Mouse (Mus musculus): ENCODE results near the gene Prdm4.

Gene Prdm4

GRCm38 (mm10) chr10:85916498-85917309 lies at the start of gene Prdm4:
Gene Prdm4 (minus strand): TSS chr10:85917142.
- peak; percentile 93 for DNase-seq

GRCm38 (mm10) chr10:85966476-85966875 lies 49.5 kb upstream of the Prdm4 start:
- DNase-seq = no peak

GRCm38 (mm10) chr10:85964316-85964715 lies 47.4 kb upstream of the Prdm4 start:
- DNase-seq = no peak

GRCm38 (mm10) chr10:85962897-85963296 lies 46.0 kb upstream of the Prdm4 start:
- no peak for DNase-seq

- DNase-seq = peak; percentile 98
Measured at GRCm38 (mm10) chr10:85957464-85957950, 40.6 kb upstream of the Prdm4 start, which contains the start of gene Rtcb. Gene Rtcb (minus strand): TSS chr10:85957823.

GRCm38 (mm10) chr10:85956871-85957419 lies 40.0 kb upstream of the Prdm4 start:
- no peak for DNase-seq

- no peak for DNase-seq
Measured at GRCm38 (mm10) chr10:85954429-85954828, 37.5 kb upstream of the Prdm4 start.

- no peak for DNase-seq
Measured at GRCm38 (mm10) chr10:85953401-85953800, 36.5 kb upstream of the Prdm4 start.

GRCm38 (mm10) chr10:85951765-85952443 lies 35.0 kb upstream of the Prdm4 start:
- DNase-seq = no peak

- DNase-seq = no peak
Measured at GRCm38 (mm10) chr10:85948483-85949196, 31.7 kb upstream of the Prdm4 start.

GRCm38 (mm10) chr10:85936280-85936965 lies 19.5 kb upstream of the Prdm4 start:
- DNase-seq = no peak

GRCm38 (mm10) chr10:85929962-85930361 lies 13.0 kb upstream of the Prdm4 start:
- no peak for DNase-seq

GRCm38 (mm10) chr10:85929208-85929591 lies 12.3 kb upstream of the Prdm4 start:
- peak; percentile 11 for DNase-seq

GRCm38 (mm10) chr10:85928499-85929207 lies 11.7 kb upstream of the Prdm4 start:
- DNase-seq = peak; percentile 86

- peak; percentile 26 for DNase-seq
Measured at GRCm38 (mm10) chr10:85927676-85928445, 10.9 kb upstream of the Prdm4 start, which contains the start of gene Ascl4. Gene Ascl4 (plus strand): TSS chr10:85927681.

- DNase-seq = no peak
Measured at GRCm38 (mm10) chr10:85879886-85880486, 37.0 kb downstream of the Prdm4 start.

GRCm38 (mm10) chr10:85875812-85876211 lies 41.1 kb downstream of the Prdm4 start:
- DNase-seq = no peak

GRCm38 (mm10) chr10:85873861-85874544 lies 42.9 kb downstream of the Prdm4 start:
- no peak for DNase-seq

- DNase-seq = no peak
Measured at GRCm38 (mm10) chr10:85872479-85872773, 44.5 kb downstream of the Prdm4 start.

Measured in cerebellum, adult 8-10 months (tissue).